Mouse (Mus musculus): Measurements from ENCODE around the gene Emp1.

DNA sequence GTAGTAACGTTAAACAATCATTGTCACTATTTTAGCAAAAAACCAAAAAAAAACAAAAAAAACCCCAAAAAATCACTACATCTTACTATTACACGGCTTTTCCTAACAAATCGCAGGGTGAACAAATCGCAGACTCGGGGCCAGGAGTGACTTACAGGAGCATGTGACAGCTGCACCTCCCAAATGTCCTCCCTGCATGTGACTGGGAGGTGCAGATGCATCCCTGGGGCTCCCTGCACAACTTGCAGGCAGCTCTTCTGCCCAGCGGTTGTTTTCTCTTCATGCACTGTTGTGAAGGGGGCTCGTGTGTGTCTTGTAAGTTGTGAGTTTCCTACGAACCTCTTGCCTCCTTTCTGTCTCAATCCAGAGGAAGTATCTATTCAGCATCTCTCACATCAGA is 33.0 kb downstream of the Emp1 start:
- TF ChIP-seq CTCF (IDR thresholded peaks at IDR 0.05; ENCODE audit: extremely low read depth, insufficient read depth, insufficient read length, insufficient replicate concordance) (no peak), POLR2A (IDR thresholded peaks at IDR 0.05; ENCODE audit: low read depth, low read length) (no peak)
